Mouse (Mus musculus) embryonic facial prominence, embryonic 10.5 days (tissue): ENCODE measurements around the gene Rps3. TPM values are rescaled to one million over a fixed set of nuclear protein-coding genes. Genes with fewer than 3 reads are reported as not detected.

ENCODE experiments used
- DNase-seq: peaks from one replicate; pipeline ENCODE4 v3.0.0-alpha.2; 2017; ENCODE audit warnings: low spot score
- H3K27ac ChIP-seq: fragments of 300-500 bp; sonication (generic); replicated peaks from 2 replicates; pipeline ENCODE4 v1.5.1; 2016; ENCODE audit warnings: mild to moderate bottlenecking
- H3K27me3 ChIP-seq: fragments of 300-500 bp; sonication (generic); replicated peaks from 2 replicates; pipeline ENCODE4 v1.6.1; 2016; ENCODE audit warnings: low read depth, mild to moderate bottlenecking; ENCODE audit not compliant: poor library complexity, severe bottlenecking
- H3K36me3 ChIP-seq: fragments of 300-500 bp; sonication (generic); replicated peaks from 2 replicates; pipeline ENCODE4 v1.6.1; 2016; ENCODE audit warnings: mild to moderate bottlenecking, moderate library complexity
- H3K4me1 ChIP-seq: fragments of 300-500 bp; sonication (generic); 2 replicates; pipeline ENCODE4 v1.6.1; 2016
- H3K4me3 ChIP-seq: fragments of 300-500 bp; sonication (generic); 2 replicates; pipeline ENCODE4 v1.5.1; 2016; ENCODE audit warnings: mild to moderate bottlenecking, moderate library complexity
- H3K9me3 ChIP-seq: fragments of 300-500 bp; sonication (generic); 2 replicates; pipeline ENCODE4 v1.6.1; 2016; ENCODE audit warnings: mild to moderate bottlenecking
- WGBS: fragments of 180-500 bp; shearing (Covaris S2); methylation state at CpG from one replicate; pipeline ENCODE4 v1.1.7; 2016; 5-methylcytosine and 5-hydroxymethylcytosine counted together
- polyA plus RNA-seq: library from polyadenylated mRNA; unstranded; fragments of >200 nt; fragmentation: Nextera tagmentation; extraction: Ambion mirVana; gene quantifications from 2 replicates; pipeline ENCODE4 v1.2.1, GENCODE M21; 2016

Gene Rps3
- polyA plus RNA-seq, 1 experiment from 2014 or later, result 805 TPM

DNA sequence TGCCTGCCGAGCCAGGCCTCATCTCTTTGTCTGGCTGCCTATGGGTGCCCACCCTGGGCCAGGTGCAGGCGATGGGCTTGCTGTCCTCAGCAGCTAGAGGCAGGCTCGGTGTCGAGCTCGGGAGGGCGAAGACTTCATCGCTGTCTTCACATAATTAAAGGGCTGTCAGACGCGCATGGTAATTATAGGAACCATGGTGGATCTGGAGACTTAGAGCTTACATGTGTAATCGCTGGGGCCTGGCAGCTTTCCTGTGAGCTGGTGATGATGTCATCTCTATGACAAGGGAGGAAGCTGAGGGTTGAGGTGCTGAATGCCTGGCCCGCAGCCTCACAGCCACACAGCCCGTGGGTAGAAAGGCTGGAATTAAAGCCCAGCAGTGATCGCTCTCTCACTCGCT lies 51.3 kb downstream of the Rps3 start:
- Histone ChIP-seq H3K4me1 (peaks cover 65% of the 10 kb centered on the region), H3K36me3 (0 out of 2 replicates have a peak, but pooled peaks cover 3% of the 10 kb centered on the region), H3K27me3 (no peaks in the 10 kb centered on the region; the same call in 1 of the 2 replicates), H3K4me3 (no peak overlapping the region), H3K27ac (0 out of 2 replicates have a peak overlapping the region, but pooled peaks have one; percentile 35), H3K9me3 (no peaks in the 10 kb centered on the region)
- no peak for DNase-seq
- 67% methylated on average over 14 of the region's 14 CpGs for whole genome bisulfite sequencing

DNA sequence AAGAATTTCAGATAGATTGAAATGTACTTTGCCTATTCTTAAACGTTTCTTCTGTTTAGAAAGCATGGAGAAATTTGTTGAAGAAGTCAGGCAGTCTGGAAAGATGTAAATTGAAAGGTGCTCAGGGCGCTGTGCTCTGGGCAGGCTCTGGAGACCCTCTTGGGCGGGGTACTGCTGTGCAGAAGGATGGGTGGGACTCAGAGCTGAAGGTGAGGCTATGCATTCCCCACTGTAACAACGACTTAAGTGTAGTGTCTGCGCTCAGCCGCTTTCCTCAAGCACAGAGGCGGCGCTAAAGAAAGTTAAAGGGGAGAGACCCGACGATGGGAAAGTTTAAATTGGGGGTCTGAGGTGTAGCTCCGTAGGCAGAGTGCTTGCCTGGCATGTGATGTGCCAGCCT lies 53.3 kb downstream of the Rps3 start:
- Histone ChIP-seq H3K9me3 (no peaks in the 10 kb centered on the region), H3K36me3 (0 out of 2 replicates have a peak, but pooled peaks cover 11% of the 10 kb centered on the region), H3K4me1 (peaks cover 62% of the 10 kb centered on the region), H3K27ac (no peak overlapping the region), H3K4me3 (no peak overlapping the region), H3K27me3 (no peaks in the 10 kb centered on the region; the same call in 1 of the 2 replicates)
- WGBS, result 70% methylated on average over 11 of the region's 11 CpGs
- DNase-seq, result no peak

DNA sequence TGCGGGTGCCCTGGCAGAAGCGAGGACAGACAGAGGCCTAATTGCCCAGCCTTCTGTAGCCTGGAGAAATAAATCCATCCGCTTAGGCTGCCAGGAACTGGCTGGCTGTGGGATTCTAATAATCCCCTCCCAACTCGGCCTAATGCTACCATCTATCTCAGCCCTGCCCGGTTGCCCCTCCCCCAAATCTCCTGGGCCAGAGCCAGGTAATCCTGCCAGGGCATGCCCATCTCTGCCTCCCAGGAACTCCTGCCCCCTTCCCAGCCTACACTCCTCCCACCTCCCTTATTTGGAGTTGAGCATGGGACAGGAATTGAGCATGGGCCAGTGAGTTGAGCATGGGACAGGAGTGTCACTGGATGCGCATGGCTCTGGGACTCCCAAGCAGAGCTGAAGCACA lies 53.8 kb downstream of the Rps3 start:
- Histone ChIP-seq H3K9me3 (no peaks in the 10 kb centered on the region), H3K27ac (no peak overlapping the region), H3K36me3 (0 out of 2 replicates have a peak, but pooled peaks cover 12% of the 10 kb centered on the region), H3K4me3 (no peak overlapping the region), H3K27me3 (no peaks in the 10 kb centered on the region; the same call in 1 of the 2 replicates), H3K4me1 (peaks cover 62% of the 10 kb centered on the region)
- 32% methylated on average over 6 of the region's 6 CpGs for WGBS
- no peak for DNase-seq

DNA sequence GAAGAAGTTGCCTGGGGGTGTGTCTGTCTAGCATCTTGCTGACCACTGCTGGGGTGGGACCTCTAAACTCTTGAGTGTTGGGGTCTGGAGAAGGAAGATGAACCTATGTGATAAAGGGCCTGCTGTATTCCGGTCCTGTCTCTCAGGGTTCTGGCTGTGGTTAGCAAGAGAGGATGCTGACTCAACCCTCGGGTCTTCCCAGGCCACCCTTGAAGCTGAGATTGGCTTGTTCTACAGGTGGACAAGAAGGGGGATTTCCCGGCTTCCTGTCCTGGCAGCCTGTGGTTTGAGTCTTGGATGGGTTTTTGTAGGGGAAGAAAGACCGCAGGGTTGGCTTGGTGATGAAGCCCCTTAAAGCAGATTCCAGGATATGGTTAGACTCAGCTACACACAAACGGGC lies 54.7 kb downstream of the Rps3 start:
- H3K4me1 ChIP-seq, result peaks cover 62% of the 10 kb centered on the region
- no peaks in the 10 kb centered on the region for H3K9me3 ChIP-seq
- H3K36me3 ChIP-seq, result 0 out of 2 replicates have a peak, but pooled peaks cover 10% of the 10 kb centered on the region
- no peak for DNase-seq
- H3K27ac ChIP-seq, result no peak overlapping the region
- 88% methylated on average over 5 of the region's 5 CpGs for WGBS
- no peak overlapping the region for H3K4me3 ChIP-seq
- H3K27me3 ChIP-seq, result no peaks in the 10 kb centered on the region; the same call in 1 of the 2 replicates

DNA sequence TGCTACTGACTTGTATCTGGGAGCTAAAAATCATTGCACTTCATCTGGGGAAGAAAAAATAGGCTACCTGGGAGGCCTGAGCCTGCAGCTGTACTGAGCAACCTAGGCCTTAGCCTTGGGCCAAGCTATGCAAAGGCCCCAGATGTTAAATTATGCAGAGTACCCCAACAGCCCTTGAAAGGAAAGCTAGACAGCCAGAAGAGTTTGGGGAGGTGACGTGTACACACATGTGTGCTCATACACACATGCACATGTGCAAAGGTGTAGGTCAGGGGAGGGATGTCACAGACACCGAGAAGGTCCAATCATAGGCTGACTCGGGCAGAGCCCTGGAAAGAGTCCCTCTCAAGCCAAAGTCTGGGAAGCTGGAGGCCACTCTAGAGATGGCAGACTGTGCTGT lies 55.6 kb downstream of the Rps3 start:
- no peak for DNase-seq
- Histone ChIP-seq H3K27me3 (no peaks in the 10 kb centered on the region), H3K4me3 (no peak overlapping the region), H3K9me3 (no peaks in the 10 kb centered on the region), H3K4me1 (peaks cover 62% of the 10 kb centered on the region), H3K36me3 (0 out of 2 replicates have a peak, but pooled peaks cover 10% of the 10 kb centered on the region), H3K27ac (no peak overlapping the region)
- 86% methylated on average over 3 of the region's 3 CpGs for WGBS

Other genes with a start within 250 kb of the Rps3 start
- gene Mogat2, start 245.1 kb downstream of the Rps3 start, polyA plus RNA-seq, result 38.5 and 46.1 TPM in 2 replicates
- gene Map6, start 216.3 kb downstream of the Rps3 start, polyA plus RNA-seq, result 10.2 and 13.4 TPM in 2 replicates
- gene Serpinh1, start 130.5 kb downstream of the Rps3 start, polyA plus RNA-seq, result 1,061 and 1,072 TPM in 2 replicates
- 21.4 TPM in 2 replicates for gene Gdpd5, start 102.3 kb downstream of the Rps3 start, polyA plus RNA-seq
- 1.4 and 2.3 TPM in 2 replicates for gene Klhl35, start 17.7 kb downstream of the Rps3 start, polyA plus RNA-seq
- 12.6 and 13.7 TPM in 2 replicates for gene Arrb1, start 51.7 kb upstream of the Rps3 start, polyA plus RNA-seq
- gene Tpbgl, start 143.4 kb upstream of the Rps3 start, polyA plus RNA-seq, result 0.55 and 0.60 TPM in 2 replicates
- gene Slco2b1, start 227.6 kb upstream of the Rps3 start, polyA plus RNA-seq, result 1.2 and 1.7 TPM in 2 replicates
- not detected in 2 replicates for gene Olfr520, start 246.5 kb upstream of the Rps3 start, polyA plus RNA-seq